Mouse (Mus musculus): ENCODE measurements around the gene Auts2. TPM values are rescaled to one million over a fixed set of nuclear protein-coding genes. Genes with fewer than 3 reads are reported as not detected.

Auts2 gene
- polyA plus RNA-seq, 1 experiment from 2014 or later, result 71.4 TPM

DNA sequence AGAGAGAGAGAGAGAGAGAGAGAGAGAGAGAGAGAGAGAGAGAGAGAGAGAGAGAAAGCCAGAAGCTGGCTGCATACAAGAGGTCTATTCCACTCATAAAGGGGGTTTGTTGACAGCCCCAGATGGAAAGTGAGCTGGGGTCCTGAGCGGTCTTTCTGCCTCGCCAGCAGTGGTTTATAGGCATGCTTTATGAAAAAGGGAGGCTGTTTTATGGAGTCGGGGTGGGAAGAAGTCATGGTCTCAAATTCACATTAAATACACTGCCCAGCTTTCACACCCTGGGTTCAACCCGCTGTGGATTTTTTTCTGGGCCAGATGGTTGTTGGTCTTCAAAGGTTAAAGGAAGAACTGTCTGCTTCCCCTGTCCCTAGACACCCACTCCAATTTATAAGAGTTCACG, 767.5 kb downstream of the Auts2 start:
- H3K36me3 ChIP-seq (ENCODE audit: control insufficient read depth, insufficient read depth, low read length), result no peaks in the 10 kb centered on the region
- 76% methylated on average over 5 of the region's 5 CpGs for WGBS
- H3K4me2 ChIP-seq (ENCODE audit: low read depth, low read length, severe bottlenecking), result no peak overlapping the region
- ATAC-seq (replicated peaks; ENCODE audit: low FRiP score), result no peak
- H3K27me3 ChIP-seq (ENCODE audit: control insufficient read depth, insufficient read depth, low read length), result no peaks in the 10 kb centered on the region
- H3K27ac ChIP-seq (ENCODE audit: low read depth, low read length), result no peak overlapping the region
- no peaks in the 10 kb centered on the region for H3K9me3 ChIP-seq (ENCODE audit: control insufficient read depth, low read length)
- no peak overlapping the region for H3K9ac ChIP-seq (ENCODE audit: low read length)
- no peak overlapping the region for H3K4me3 ChIP-seq (ENCODE audit: low read depth, low read length)
- no peaks in the 10 kb centered on the region; the same call in 1 of the 2 replicates for H3K4me1 ChIP-seq (replicated peaks; ENCODE audit: control insufficient read depth, insufficient read depth, low read length)
- DNase-seq (ENCODE audit: low spot score), result no peak

DNA sequence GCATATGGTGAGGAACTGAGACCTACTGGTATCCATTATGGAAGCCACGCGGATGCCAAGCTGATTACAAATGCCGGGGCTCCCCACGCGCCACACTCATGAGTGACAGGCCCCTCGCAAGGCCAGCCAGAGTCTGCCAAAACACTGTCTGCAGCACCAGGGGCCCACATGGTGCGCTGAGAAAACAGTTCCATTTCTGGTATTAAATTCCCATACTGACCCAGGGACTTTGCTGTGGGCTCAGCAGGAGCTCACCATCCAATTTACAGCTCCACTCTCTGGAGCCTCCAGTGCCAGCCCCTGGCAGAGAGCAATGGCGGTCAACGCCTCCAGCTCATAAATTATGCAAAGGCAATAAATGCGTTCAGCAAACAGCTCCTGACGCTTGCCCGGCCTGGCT, 767.9 kb downstream of the Auts2 start:
- 40% methylated on average over 12 of the region's 12 CpGs for WGBS
- Histone ChIP-seq H3K4me2 (ENCODE audit: low read depth, low read length, severe bottlenecking) (no peak overlapping the region), H3K27me3 (ENCODE audit: control insufficient read depth, insufficient read depth, low read length) (no peaks in the 10 kb centered on the region), H3K27ac (ENCODE audit: low read depth, low read length) (no peak overlapping the region), H3K9ac (ENCODE audit: low read length) (no peak overlapping the region), H3K36me3 (ENCODE audit: control insufficient read depth, insufficient read depth, low read length) (no peaks in the 10 kb centered on the region), H3K9me3 (ENCODE audit: control insufficient read depth, low read length) (no peaks in the 10 kb centered on the region), H3K4me1 (replicated peaks; ENCODE audit: control insufficient read depth, insufficient read depth, low read length) (no peaks in the 10 kb centered on the region; the same call in 1 of the 2 replicates), H3K4me3 (ENCODE audit: low read depth, low read length) (no peak overlapping the region)
- DNase-seq (ENCODE audit: low spot score) (peak; percentile 67), ATAC-seq (replicated peaks; ENCODE audit: low FRiP score) (peak; percentile 58; the same call in 1 of the 2 replicates)

DNA sequence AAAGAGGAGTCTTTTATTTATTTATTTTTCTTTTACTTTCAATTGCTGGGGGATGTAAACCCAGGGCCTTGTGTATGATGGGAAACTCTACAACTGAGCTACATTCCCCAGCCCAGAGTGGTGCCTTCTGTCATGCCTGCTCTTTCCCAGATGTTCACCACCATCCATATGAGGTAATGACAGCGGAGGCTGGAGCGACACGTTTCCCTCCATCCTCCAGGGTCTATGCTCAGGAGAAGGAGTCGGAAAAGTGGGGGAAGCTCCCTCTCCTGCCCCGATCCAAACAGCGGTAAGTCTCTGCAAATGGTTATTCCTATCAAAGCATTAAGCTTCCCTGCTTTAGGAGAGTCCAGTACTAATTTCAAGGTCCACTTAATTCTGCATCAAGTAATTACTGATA, 768.4 kb downstream of the Auts2 start:
- Histone ChIP-seq H3K4me2 (ENCODE audit: low read depth, low read length, severe bottlenecking) (no peak overlapping the region), H3K27ac (ENCODE audit: low read depth, low read length) (no peak overlapping the region)
- no peak for DNase-seq (ENCODE audit: low spot score)

DNA sequence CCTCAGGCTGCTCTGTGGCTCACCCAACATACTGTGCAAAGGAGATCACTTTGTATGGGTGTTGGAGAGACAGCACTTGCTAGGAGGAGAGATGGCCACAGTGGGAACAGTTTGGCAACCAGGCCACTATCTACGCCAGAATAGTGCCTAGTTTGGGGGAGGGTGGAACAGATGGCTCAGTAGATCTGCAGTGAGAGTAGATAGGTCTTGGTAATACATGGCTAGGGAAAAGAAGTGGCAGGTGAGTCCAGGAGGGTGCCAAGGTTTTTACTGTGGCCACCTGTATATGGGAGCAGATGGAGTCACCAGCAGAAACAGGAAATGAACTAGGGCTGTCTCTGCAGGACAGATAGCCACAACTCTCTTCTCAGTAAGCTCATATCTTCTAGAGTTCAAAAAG, 770.5 kb downstream of the Auts2 start:
- DNase-seq (ENCODE audit: low spot score), result no peak
- Histone ChIP-seq H3K36me3 (ENCODE audit: control insufficient read depth, insufficient read depth, low read length) (no peaks in the 10 kb centered on the region), H3K4me2 (ENCODE audit: low read depth, low read length, severe bottlenecking) (no peak overlapping the region), H3K4me3 (ENCODE audit: low read depth, low read length) (no peak overlapping the region), H3K27me3 (ENCODE audit: control insufficient read depth, insufficient read depth, low read length) (no peaks in the 10 kb centered on the region), H3K4me1 (replicated peaks; ENCODE audit: control insufficient read depth, insufficient read depth, low read length) (no peaks in the 10 kb centered on the region; the same call in 1 of the 2 replicates), H3K9me3 (ENCODE audit: control insufficient read depth, low read length) (no peaks in the 10 kb centered on the region), H3K9ac (ENCODE audit: low read length) (no peak overlapping the region), H3K27ac (ENCODE audit: low read depth, low read length) (no peak overlapping the region)
- no peak for ATAC-seq (replicated peaks; ENCODE audit: low FRiP score)
- WGBS, result 92% methylated on average over 1 of the region's 1 CpGs

More for the DNA sequence above, 768.4 kb downstream of the Auts2 start:
- WGBS, result 90% methylated on average over 6 of the region's 6 CpGs
- Histone ChIP-seq H3K4me3 (ENCODE audit: low read depth, low read length) (no peak overlapping the region), H3K27me3 (ENCODE audit: control insufficient read depth, insufficient read depth, low read length) (no peaks in the 10 kb centered on the region), H3K9ac (ENCODE audit: low read length) (no peak overlapping the region), H3K9me3 (ENCODE audit: control insufficient read depth, low read length) (no peaks in the 10 kb centered on the region), H3K4me1 (replicated peaks; ENCODE audit: control insufficient read depth, insufficient read depth, low read length) (no peaks in the 10 kb centered on the region; the same call in 1 of the 2 replicates), H3K36me3 (ENCODE audit: control insufficient read depth, insufficient read depth, low read length) (no peaks in the 10 kb centered on the region)
- peak; percentile 46; the same call in 1 of the 2 replicates for ATAC-seq (replicated peaks; ENCODE audit: low FRiP score)

DNA sequence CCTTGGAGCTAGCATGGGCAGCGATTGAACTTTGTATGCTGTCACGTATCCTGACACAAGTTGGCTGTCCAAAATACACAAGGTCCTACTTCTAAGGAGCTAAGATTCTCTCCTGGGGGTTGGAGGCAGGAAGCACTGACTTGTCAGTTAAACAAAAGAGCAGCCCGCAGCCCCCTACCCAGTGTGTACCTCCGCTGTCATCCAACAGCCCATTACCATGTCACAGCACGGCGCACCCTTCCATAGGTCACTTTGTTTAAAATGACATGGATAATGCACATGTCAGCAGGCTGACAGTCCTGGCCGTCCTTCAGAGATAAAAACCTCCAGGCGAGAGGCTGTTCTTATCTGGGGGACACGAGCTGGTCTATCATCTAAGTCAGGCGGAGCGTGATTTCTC, 773.9 kb downstream of the Auts2 start:
- H3K27me3 ChIP-seq (ENCODE audit: control insufficient read depth, insufficient read depth, low read length), result no peaks in the 10 kb centered on the region
- H3K9ac ChIP-seq (ENCODE audit: low read length), result no peak overlapping the region
- H3K4me3 ChIP-seq (ENCODE audit: low read depth, low read length), result no peak overlapping the region
- no peaks in the 10 kb centered on the region for H3K9me3 ChIP-seq (ENCODE audit: control insufficient read depth, low read length)
- DNase-seq (ENCODE audit: low spot score) (no peak), ATAC-seq (replicated peaks; ENCODE audit: low FRiP score) (no peak)
- no peak overlapping the region for H3K4me2 ChIP-seq (ENCODE audit: low read depth, low read length, severe bottlenecking)
- H3K27ac ChIP-seq (ENCODE audit: low read depth, low read length), result no peak overlapping the region
- no peaks in the 10 kb centered on the region for H3K36me3 ChIP-seq (ENCODE audit: control insufficient read depth, insufficient read depth, low read length)
- 78% methylated on average over 11 of the region's 11 CpGs for WGBS
- no peaks in the 10 kb centered on the region for H3K4me1 ChIP-seq (replicated peaks; ENCODE audit: control insufficient read depth, insufficient read depth, low read length)

DNA sequence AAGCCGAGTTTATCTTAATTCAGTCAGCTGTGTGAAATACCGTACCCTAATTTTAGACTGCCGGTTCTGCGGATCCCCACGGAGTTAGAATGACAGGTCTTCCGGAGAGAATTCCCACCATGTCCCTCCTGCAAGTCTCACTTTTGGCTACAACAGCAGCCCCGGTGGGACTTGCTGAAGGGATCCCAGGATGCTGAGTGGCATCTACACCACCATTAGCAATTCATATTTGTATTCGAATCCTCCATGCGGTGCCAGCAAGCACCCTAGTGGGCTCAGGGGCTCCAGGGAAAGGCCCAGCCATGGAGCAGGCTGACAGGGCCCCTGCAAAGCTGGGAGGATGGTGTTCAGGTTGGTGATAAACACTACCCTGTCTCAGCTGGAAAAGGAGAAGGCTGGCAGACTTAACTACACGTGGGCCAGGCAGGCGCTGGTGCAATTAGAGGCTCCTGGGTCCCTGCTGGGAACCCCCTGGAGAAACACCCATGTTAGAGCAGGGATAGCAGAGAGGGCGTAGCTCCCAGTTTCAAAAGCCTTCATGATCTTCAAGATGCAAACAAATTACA, 775.4 kb downstream of the Auts2 start:
- no peak for ATAC-seq (replicated peaks; ENCODE audit: low FRiP score)
- no peak for DNase-seq (ENCODE audit: low spot score)
- Histone ChIP-seq H3K27ac (ENCODE audit: low read depth, low read length) (no peak overlapping the region), H3K4me3 (ENCODE audit: low read depth, low read length) (no peak overlapping the region), H3K4me1 (replicated peaks; ENCODE audit: control insufficient read depth, insufficient read depth, low read length) (no peaks in the 10 kb centered on the region), H3K27me3 (ENCODE audit: control insufficient read depth, insufficient read depth, low read length) (no peaks in the 10 kb centered on the region), H3K36me3 (ENCODE audit: control insufficient read depth, insufficient read depth, low read length) (no peaks in the 10 kb centered on the region), H3K9ac (ENCODE audit: low read length) (no peak overlapping the region), H3K4me2 (ENCODE audit: low read depth, low read length, severe bottlenecking) (no peak overlapping the region), H3K9me3 (ENCODE audit: control insufficient read depth, low read length) (no peaks in the 10 kb centered on the region)
- WGBS, result 69% methylated on average over 12 of the region's 12 CpGs

DNA sequence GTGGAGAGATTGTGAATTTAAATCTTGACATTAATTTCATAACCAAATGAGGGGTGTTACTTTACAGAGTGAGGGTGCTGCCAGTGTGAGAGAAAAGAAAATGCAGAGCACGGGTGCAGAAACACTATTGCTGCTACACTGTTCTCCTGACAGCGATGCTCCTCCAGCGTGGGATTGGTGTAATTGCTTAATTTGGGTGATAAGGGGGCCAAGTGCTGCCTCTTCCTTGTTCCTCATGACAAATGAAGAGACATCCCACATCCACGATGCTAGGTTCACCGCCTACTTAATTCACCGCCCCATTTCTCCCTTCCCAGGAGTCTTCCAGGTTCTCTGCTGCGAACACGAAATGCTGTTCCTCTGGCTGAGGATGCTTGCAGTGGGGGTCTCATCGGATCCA, 776.0 kb downstream of the Auts2 start:
- Histone ChIP-seq H3K4me3 (ENCODE audit: low read depth, low read length) (no peak overlapping the region), H3K9ac (ENCODE audit: low read length) (no peak overlapping the region), H3K9me3 (ENCODE audit: control insufficient read depth, low read length) (no peaks in the 10 kb centered on the region), H3K36me3 (ENCODE audit: control insufficient read depth, insufficient read depth, low read length) (no peaks in the 10 kb centered on the region), H3K27ac (ENCODE audit: low read depth, low read length) (no peak overlapping the region), H3K4me1 (replicated peaks; ENCODE audit: control insufficient read depth, insufficient read depth, low read length) (no peaks in the 10 kb centered on the region), H3K4me2 (ENCODE audit: low read depth, low read length, severe bottlenecking) (no peak overlapping the region), H3K27me3 (ENCODE audit: control insufficient read depth, insufficient read depth, low read length) (no peaks in the 10 kb centered on the region)
- ATAC-seq (replicated peaks; ENCODE audit: low FRiP score), result no peak
- WGBS, result 89% methylated on average over 9 of the region's 9 CpGs
- DNase-seq (ENCODE audit: low spot score), result no peak

DNA sequence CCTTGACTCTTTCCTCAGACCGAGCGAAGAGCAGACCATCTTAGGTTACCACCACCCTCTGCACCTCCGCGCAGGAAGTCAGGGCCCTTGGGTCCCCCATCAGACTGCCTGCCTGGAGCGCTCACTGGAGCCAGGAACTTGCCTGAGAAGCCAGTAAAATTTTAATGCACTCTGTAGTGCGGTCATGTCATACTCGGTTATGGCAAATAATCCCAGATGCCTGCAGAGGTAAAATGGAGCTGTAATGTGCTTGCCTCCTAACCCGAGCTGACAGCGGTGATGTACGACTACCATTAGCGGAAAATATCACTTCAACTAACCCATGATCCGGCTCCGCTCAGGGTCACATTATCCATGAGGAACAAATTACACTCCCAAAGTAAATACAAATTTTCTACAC, 783.7 kb downstream of the Auts2 start:
- Histone ChIP-seq H3K4me1 (replicated peaks; ENCODE audit: control insufficient read depth, insufficient read depth, low read length) (no peaks in the 10 kb centered on the region), H3K27ac (ENCODE audit: low read depth, low read length) (no peak overlapping the region)

DNA sequence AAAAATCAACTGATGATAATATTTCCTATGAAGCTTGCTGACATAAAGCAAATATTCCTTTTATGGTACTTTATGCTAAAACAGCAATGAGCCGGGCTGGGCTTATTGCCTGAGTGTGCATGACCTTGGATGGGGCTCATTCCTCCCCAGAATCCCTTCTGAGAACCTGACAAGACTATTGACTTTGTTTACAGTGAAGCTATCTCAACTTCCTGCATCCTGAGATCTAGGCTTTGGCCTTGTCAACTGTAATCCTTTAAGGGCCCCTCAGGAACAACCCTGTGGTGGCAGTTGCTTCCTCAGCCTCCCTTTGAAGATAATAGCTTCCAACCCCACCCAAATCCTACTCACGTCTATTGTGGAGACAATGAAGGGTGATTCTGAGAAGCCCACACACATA, 792.8 kb downstream of the Auts2 start:
- 76% methylated on average over 2 of the region's 2 CpGs for WGBS
- ATAC-seq (replicated peaks; ENCODE audit: low FRiP score), result no peak
- H3K27me3 ChIP-seq (ENCODE audit: control insufficient read depth, insufficient read depth, low read length), result no peaks in the 10 kb centered on the region
- no peak overlapping the region for H3K4me2 ChIP-seq (ENCODE audit: low read depth, low read length, severe bottlenecking)
- no peak overlapping the region for H3K9ac ChIP-seq (ENCODE audit: low read length)
- no peak overlapping the region for H3K4me3 ChIP-seq (ENCODE audit: low read depth, low read length)
- H3K36me3 ChIP-seq (ENCODE audit: control insufficient read depth, insufficient read depth, low read length), result no peaks in the 10 kb centered on the region
- no peak overlapping the region for H3K27ac ChIP-seq (ENCODE audit: low read depth, low read length)
- H3K4me1 ChIP-seq (replicated peaks; ENCODE audit: control insufficient read depth, insufficient read depth, low read length), result 0 out of 2 replicates have a peak, but pooled peaks cover 2% of the 10 kb centered on the region
- no peak for DNase-seq (ENCODE audit: low spot score)
- H3K9me3 ChIP-seq (ENCODE audit: control insufficient read depth, low read length), result no peaks in the 10 kb centered on the region

More for the DNA sequence above, 783.7 kb downstream of the Auts2 start:
- Histone ChIP-seq H3K9ac (ENCODE audit: low read length) (no peak overlapping the region), H3K4me3 (ENCODE audit: low read depth, low read length) (no peak overlapping the region), H3K4me2 (ENCODE audit: low read depth, low read length, severe bottlenecking) (no peak overlapping the region), H3K27me3 (ENCODE audit: control insufficient read depth, insufficient read depth, low read length) (no peaks in the 10 kb centered on the region), H3K36me3 (ENCODE audit: control insufficient read depth, insufficient read depth, low read length) (no peaks in the 10 kb centered on the region), H3K9me3 (ENCODE audit: control insufficient read depth, low read length) (no peaks in the 10 kb centered on the region)
- WGBS, result 90% methylated on average over 13 of the region's 13 CpGs
- ATAC-seq (replicated peaks; ENCODE audit: low FRiP score) (no peak), DNase-seq (ENCODE audit: low spot score) (no peak)

Data from forebrain, embryonic 11.5 days (tissue).